Mouse (Mus musculus): ENCODE data around the gene Pcsk5.

The Pcsk5 gene

DNA sequence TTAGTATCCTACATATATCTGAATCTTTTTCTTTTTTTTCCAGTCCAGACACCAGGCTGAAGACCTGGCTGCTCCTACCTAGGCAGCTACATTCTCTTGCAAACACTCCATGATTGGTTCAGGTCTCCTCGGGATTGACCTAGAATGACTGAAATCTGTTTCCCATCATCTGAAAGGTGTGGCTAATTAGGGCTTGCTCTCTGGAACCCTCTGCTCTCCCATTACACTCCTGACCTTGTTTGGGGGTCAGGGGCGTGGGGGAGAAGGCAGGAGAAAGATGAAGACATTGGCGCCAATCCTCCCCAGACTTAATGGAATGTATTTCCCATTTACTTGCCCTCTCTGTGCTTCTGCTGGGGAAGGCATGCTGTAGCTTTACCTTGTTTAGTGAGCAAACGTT is 366.2 kb downstream of the Pcsk5 start:
- DNase-seq = no peak

DNA sequence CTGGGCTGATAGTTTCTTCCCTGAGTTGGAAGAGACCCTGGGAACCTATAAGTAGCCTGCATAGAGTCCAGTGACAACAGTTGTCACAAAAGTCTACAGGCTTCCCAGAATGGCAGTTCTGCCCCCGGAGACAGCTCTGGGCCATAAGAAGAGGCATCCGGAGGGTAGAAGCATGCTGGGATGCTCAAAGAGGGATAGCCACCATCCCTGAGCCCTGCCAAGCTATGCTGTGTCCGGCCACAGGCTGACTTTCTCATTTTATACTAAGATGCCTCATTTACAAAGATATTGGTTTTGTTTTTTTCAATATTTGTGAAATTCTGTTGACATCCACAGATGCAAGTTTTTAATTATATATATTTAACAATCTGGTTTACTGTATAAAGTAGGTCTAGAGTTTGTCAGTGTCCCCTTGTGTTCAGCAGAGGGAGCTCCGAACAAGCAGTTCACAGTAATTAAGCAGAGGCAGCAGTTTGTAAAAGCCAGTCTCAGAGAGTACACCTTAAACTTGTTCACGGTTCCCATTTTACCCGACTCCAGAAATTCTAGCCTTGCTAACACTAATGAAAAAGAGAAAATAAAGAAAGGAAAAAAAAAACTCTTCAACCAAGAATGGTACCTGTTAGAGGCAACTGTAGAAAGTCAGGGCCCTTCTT is 369.7 kb downstream of the Pcsk5 start:
- DNase-seq = no peak

DNA sequence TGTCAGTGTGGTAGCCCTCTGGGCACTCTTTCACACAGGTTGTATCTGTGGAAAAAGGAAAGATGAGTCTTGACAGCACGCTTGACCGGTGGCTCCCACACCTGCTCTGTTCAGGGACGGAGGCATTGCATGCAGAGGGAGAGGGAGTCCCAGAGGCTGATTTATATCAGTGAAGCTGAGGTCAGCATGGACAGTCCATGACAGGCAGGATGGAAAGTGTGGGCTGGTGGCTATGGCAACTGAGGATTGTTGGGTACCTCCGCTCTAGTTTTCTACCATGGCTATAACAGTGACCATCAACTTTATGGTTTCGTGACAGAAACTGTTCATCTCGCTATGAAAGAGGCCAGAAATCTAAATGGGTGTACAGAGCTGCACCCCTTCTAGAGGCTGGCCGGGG is 385.4 kb downstream of the Pcsk5 start:
- DNase-seq = no peak

DNA sequence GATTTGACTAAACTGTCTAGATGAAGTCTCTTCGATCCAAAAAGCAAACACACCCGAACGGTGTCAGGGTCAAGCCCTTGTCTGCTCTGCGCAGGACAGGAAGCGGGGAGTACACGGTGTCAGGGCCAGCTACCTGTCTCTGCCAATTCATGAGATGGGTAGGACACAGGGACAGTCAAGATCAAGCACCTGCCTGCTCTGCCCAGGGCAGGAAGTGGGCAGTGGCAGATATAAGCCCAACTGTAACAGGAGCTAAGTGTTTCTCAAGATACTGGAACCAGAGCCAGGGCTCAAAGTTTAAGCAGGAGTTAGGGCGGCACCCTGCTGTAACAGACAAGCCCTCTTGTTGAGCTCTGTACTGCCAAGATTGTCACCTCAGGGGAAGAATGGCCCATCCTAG is 393.9 kb downstream of the Pcsk5 start:
- no peak for DNase-seq

DNA sequence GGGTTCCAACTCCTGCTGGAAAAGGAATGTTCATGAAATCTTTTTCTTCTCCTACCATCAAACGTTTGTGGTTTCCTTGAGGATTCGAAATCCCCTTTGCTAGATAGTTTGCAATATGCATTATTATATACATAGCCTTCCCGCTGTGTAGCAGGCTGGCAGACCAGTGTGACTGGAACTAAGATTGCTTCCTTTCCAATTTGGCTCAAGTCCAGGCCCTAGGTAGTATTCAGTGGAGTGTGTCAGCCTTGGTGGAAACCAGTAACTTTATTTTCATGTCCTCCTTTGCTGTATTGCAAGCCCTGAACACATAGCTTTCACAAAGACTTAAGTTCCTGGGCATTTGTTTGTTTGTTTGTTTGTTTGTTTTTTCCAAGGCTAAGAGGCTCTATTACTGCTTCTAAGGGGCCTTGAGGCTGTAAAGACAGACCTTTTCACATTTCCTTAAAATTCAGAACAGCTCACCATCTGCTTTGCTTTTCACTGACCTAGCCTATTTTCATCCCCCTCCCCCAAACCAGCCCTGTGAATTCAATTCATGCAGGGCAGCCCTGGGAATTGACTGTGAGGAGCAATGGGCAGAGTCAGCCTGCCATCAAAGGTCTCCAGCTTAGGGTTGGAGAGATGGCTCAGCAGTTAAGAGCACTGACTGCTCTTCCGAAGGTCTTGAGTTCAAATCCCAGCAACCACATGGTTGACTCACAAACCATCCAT is 397.8 kb downstream of the Pcsk5 start:
- peak; percentile 6 for DNase-seq

DNA sequence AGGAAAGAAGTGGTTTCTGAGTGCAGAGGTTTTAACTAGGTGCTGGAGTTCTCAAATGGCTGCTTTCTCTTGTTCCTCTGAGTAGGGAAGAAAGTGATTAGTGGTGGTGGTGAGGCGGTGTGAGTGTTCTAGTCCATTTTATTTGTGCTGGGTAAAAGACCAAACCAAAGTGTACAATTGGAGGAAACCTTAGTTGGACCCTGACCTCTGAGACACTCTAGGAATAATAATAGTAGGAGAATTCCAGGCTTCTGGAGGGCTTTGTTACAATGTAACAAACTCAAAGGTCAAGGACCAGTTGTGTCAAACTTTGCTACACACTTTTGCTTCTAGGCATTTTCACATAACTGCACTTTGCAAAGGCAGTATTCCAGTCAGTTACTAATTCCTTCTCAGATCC is 400.8 kb downstream of the Pcsk5 start:
- no peak for DNase-seq

DNA sequence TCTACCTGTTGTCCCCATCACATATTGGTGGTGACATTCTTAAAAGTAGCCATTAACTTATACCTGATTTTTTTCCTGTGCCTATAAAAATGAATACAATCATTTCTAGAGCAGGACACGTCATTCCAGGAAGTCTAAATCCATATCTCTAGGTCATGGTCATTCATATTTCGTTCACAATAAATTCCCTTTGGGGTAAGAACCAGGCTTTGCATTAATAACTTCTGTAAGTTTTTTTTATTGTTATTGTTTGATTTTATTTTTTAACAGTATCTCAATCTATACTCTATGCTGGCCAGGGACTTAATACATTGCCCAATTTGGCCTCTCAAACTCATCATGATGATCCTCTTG is 408.9 kb downstream of the Pcsk5 start:
- no peak for DNase-seq

DNA sequence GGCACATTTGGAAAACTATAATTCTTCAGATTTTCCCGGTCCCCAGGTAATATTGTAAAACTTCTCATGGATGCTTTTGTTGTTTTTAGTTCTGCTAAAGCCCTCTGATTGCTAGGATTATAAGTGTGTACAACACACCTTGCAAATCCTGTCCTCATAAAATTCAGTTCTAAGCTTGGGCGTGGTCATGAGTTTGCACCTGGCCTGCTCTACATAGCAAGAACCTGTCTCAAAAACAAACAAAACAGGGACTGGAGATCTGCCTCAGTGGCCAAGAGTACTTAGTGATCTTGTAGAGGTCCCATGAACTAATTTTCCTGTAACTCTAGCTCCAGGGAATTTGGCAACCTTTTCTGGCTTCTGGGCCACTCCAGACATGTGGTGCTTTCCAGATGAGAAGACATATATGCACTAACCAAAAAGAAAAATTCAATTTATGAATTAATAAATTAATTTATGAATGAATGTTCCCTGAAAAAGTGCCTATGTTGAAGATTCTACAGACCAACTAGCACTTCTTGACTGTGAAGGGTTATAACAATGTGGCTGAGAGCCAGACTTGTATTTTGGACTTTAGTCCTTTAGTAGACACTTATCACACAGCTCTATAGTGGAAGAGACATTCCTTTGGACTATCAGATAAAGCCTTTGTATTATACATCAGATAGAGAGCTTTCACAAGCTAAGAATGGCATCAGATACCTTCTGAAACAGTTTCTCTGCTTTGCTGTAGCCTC is 409.4 kb downstream of the Pcsk5 start:
- DNase-seq = no peak

DNA sequence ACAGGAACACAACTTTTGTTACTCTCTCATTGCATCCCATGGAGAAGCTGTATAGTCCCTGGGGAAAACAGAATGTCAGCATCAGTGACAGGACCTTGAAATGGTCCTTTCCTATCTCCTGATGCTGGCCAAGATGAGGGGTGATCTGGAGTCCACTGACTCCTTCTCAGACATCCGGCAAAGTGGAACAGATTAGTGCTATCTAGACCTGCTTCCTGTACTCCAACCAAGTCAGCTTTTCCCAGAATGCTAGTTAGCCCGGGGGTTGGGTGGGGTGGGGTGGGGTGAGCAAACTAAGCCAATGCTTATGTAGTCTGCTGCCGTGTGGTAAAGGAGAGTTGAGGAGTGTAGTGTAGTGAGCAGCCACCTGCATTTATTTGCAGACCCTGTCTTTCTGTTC is 414.1 kb downstream of the Pcsk5 start:
- DNase-seq = no peak

DNA sequence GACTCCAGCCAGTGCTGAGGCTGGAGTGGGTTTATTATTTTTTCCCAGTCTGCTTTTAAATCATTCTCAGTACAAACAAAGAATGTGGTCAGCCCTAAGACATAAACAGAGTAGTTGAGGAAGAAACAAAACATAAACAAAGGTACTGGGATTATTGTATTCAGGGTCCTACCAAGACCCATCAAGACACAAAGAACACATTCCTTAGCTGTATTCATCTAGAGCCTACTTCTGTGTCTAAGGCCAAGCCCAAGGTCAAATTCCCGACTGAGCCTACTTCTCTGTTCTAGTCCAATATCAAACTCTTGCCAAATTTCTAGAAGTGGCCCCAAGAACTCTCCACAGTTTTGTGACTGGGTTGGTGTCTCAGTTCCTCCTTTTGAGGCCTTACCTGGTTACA is 419.6 kb downstream of the Pcsk5 start:
- DNase-seq = no peak

DNA sequence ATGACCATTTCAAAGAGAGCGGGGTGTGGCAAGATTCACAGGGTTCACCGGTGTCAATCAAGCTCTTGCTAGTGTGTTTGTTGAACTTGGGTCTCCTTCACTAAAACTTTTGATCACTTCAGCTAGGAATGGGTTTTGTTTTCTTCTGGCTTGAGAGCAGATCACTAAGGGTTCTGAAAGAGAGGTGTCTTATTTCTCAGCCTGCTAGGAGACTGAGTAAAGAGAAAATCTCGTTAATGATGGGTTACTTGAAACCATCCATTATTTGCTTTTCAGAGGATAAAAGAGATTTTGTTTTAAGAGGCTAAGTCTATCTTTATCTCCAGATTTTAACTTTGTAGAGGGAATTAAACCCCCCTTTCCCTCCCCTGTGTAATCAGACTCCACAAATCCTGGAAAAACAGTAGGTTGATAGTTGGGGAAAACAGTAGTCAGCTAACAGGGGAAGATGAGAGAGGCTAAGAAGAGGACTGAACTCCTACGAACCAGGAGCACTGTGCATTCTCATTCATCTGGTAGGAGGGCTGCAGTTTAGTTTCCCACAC is 424.4 kb downstream of the Pcsk5 start:
- no peak for DNase-seq

DNA sequence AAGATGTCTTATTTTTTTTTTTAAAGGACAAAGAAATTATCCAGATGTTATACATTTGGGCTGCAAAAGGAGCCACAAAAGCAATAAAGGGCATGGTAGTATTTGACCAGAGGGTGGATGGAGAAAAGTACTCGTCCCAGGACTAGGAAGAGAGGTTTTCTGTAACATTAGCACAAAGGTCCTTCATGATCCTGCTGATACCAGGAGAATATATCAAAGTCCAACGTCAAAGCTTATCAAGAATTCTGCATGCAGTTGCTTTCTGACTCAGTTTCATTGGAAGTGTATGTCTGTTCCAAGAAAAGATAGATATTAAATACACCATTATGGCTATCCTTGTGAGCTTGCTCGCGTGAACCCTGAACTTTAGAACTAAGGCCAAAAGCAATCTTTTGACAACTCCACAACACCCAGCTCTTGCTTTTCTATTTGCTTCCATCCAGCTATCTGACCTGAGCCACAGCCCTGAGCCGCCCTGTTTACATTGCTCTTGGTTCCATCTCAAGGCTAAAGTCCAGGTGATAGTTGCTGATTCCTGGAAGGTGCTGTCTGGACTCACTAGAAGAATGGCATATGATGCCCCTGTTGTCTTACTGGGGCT is 426.9 kb downstream of the Pcsk5 start:
- no peak for DNase-seq

DNA sequence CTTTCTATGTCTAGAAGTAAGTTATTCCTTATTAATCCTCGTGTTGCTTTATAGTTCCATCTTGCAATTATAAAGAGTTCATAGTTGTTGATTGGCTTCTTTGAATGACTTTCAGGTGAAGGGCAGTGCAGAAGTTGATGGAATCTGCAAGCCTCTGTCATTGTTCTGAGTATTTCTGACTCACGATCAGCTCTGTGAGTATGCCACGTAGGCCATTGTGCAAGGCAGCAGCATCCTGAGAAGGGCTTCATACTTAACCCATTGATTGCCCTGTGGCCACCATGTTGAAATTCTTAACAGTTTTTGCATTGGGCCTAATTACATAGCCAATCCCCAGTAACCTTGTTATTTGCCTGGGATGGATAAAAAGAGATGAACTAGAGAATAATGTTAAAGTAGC is 428.1 kb downstream of the Pcsk5 start:
- DNase-seq = no peak

DNA sequence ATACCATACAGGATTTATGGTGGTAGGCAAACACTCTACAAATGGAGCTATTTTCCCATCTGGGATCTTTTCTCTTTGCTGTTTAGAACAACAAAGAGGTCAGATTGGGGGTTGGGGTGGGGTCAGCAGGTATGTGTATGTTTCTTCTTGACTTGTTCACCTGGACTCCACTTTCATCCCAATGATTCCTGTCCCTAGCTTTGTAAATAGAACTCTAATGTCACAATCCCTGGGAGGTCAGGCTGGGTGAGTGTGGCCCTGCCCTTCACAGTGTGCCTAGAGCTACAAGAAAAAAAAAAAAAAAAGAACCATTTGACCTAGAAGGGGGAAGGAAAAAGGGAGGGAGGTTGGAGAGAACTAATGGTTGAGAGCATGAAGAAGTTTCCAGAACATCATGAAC is 428.8 kb downstream of the Pcsk5 start:
- DNase-seq = no peak

DNA sequence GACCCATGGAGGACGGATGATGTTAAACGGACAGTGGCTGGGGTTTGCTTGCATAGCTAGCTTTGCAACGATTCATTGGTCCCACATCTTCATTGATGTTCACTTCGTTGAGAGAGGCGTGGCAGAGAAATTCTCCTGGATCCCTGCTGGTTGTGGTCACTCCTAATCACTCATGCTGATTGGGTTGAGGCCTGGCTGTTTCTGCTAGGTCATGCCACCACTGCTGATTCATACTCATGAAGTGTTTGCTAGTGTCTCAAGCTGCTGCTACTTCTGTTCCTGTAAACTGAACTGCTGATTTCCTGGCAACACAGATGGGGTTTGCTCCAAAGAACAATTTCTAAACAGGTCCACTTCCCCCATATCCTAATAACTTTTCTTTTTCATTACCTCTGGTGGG is 430.6 kb downstream of the Pcsk5 start:
- DNase-seq = no peak

DNA sequence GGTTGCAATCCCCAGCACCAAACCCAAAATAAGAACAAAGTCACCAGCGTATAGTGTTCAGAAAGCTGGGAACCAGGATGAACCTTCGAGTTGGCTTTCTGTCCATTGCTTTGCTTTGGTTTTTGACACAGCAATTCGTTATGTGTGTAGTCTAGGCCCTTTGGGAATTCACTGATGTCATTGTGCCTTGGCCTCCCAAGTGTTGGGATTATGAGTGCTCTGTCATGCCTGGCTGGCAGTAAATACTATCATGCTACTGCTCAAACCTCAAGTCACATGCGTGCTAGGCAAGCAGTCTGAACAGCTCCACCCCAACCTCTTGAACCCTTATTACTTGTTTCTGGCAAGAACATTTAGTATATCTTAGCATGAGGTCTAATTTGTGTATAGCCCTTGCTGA is 434.3 kb downstream of the Pcsk5 start:
- no peak for DNase-seq

DNA sequence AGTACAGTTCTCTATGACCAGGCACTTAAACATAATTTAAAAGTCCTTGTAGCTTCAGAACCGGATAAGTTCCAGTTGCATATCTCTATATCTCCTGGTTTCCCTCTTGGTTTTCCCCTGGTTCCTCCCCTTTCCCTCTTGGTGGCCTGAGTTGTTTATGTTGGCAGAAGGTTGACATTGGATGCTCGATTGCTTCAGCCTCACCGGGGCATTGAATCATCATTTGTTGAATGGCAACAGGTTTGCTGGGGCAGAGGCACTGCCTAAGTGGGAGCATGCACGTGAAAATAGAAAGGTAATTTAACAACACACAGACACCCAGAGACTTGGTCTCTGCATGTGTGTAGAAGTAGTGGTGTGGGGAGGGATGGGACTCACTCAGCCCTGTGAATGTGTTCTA is 436.9 kb downstream of the Pcsk5 start:
- no peak for DNase-seq

DNA sequence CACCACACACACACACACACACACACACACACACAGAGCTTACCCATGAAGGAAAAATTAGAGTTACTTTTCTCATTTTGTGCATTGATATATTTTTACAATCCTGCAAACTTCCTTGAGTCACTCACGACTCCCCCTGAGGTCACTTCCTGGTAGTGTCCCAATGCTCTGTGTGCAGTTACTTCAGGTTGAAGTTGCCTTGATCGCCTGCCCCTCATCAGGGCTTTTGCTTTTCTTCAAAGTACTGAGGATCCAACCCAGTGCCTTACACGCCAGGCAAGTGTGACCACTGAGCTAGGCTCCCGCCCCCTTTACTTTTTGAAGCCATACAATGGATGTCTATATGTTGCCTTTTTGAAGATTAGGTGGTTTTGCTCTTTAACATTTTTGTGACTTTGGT is 437.5 kb downstream of the Pcsk5 start:
- no peak for DNase-seq

DNA sequence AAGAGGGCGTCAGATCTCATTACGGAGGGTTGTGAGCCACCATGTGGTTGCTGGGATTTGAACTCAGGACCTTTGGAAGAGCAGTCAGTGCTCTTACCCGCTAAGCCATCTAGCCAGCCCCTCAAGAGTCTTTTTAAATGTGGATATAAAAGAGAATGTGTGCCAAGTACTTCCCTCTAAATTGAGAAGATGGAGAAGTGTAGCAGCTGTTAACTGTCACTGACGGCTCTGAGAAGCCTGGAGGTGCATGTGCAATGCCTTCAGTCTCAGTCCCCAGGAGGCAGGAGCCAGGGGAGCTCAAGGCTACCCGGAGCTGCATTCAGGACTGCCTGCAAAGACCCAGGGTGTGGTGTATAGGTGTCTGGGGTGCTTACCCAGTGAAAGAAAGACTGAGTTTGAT is 439.5 kb downstream of the Pcsk5 start:
- no peak for DNase-seq

DNA sequence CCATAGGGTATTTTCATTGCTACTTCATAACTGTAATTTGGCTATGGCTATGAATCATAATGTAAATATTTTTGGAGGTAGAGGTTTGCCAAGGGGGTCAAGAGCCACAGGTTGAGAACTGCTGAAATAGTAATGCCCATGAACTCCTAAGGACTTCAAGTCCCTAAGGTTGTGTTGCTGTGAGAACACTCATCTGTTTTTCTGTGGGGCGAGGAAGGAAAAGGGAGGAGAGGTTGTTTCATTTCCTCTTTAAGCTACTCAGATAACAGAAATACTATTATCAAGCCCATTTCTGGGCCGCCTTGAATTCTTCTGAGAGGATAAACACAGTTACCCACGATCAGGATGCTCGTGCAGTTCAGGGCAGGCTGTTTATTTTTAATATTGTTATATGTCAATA is 440.6 kb downstream of the Pcsk5 start:
- no peak for DNase-seq

DNA sequence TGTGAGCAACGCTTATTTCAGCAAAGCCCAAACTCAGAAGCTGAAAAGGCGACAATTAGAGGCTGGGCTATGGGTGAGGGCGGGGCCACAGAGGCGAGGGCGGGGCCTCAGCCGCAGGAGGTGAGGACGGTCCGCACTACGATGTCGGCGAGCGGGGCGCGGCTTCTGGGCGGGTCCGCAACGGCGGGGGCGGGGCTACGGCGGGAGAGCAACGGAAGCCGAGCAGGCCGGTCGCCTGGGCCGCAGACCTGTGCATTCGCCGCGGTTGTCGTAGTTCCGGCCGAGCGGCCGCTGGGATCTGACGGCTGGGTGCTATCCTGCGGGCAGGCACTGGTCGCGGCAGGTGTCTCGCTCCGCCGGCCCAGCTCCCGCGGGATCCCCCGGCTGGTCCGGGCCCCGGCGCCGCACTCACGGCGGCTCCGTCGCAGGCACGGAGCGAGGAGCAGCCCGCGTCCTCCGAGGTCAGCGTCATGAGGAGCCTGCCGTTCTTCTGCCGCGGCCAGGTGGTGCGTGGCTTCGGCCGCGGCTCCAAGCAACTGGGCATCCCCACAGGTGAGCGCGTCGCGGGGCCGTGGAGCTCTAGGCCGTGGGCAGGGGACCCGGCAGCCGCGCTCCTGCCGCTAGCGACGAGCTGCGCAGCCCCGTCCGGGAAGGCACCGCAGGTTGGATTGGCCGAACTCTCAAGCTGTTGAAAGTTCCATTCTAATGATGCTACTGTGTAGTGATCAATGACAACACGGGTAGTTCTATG is 443.4 kb downstream of the Pcsk5 start, which contains the start of gene Rfk:
Gene Rfk, plus strand, starts transcription at position 203 of the 751 bp plus-strand sequence.
- DNase-seq = peak; percentile 91

DNA sequence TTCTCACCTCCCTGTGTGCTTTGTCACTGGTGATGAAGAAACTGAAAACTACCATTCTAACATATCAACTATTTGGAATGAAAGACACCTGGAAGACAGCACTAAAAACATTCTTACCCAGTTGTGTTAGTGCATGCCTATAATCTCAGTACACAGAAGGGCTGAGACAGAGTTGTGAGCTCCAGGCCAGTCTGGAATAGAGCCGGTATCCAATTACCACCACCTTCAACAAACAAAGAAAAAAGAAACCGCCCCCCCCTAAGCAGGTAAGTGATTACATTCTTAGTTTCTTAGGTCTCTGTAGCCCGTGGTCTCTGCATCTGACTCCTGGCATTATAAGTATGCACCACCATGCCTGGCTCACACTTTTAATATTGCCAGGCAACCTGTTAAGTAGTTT is 444.6 kb downstream of the Pcsk5 start:
- DNase-seq = no peak

DNA sequence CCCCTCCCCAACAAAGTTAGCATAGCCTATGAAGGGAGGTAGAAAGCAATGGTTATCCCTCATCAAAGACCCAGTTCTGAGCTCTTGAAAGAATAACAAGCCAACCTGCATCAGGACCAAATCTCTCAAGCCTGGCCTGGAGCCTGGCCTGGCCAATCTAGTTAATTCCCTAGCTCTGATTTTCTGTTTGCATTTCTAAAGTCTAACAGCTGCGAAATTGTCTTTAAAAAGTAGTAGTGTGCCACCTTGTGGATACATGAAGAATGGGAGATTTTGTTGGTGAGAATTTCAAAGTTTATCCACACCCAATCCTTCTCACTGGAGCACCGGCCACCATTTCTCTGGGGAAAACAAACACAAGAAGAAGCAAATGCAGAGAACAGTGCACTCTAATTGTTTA is 449.0 kb downstream of the Pcsk5 start:
- peak; percentile 17 for DNase-seq
